Mouse (Mus musculus): ENCODE measurements around the gene Lepr. TPM values are rescaled to one million over a fixed set of nuclear protein-coding genes. Genes with fewer than 3 reads are reported as not detected.

Lepr gene
- polyA plus RNA-seq, 1 experiment = not detected

DNA sequence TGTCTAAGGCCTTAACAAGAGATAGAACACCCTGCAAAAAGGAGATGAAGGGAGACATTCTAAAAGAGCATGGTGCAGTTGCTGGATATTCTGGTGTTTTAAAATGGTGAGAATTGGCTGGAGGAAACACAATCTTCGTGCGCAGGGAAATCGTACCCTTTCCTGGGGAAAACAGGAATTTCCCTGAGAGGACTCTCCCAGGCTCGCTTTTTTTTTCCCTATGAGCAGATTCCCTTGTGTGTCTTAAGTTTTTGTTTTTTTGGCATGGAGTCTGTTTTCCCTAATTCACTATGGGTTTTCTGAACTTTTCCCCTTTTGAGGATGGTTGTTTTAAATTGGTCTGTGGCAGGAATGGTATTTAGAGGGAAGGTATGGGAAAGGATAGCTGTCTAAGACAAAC, 28.0 kb upstream of the Lepr start:
- TF ChIP-seq POLR2A (IDR thresholded peaks at IDR 0.05; ENCODE audit: insufficient read depth, low read depth, low read length) (no peak), CTCF (IDR thresholded peaks at IDR 0.05; ENCODE audit: insufficient read depth, low read depth, low read length) (no peak)
- Histone ChIP-seq H3K4me1 (ENCODE audit: control insufficient read depth, insufficient read depth, low read length) (no peaks in the 10 kb centered on the region), H3K27ac (ENCODE audit: insufficient read depth, low read depth, low read length) (no peak overlapping the region), H3K4me3 (ENCODE audit: insufficient read depth, low read depth, low read length) (no peak overlapping the region)
- WGBS = 89% methylated on average over 4 of the region's 4 CpGs

DNA sequence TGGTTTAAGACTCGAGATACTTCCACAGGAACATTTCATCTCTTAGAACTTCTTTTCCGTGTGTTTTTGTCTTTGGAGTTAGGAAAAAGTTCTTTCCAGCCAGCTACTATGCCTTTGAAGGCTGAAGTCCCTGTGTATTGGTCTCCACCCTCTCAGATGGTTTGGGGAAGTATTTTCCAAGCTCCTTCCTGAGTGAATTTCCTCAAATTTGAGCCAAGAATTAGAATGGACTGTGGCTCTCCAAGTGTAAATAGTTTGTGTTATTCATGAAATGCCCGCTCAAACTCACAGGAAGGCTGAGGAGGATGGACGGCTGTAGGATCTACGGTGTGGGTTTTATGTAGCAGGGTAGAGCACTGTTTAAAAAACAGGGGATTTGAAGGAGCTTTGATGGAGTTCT, 27.6 kb upstream of the Lepr start:
- no peak for TF ChIP-seq CTCF (IDR thresholded peaks at IDR 0.05; ENCODE audit: insufficient read depth, low read depth, low read length)
- TF ChIP-seq POLR2A (IDR thresholded peaks at IDR 0.05; ENCODE audit: insufficient read depth, low read depth, low read length) = no peak
- 62% methylated on average over 5 of the region's 5 CpGs for WGBS

DNA sequence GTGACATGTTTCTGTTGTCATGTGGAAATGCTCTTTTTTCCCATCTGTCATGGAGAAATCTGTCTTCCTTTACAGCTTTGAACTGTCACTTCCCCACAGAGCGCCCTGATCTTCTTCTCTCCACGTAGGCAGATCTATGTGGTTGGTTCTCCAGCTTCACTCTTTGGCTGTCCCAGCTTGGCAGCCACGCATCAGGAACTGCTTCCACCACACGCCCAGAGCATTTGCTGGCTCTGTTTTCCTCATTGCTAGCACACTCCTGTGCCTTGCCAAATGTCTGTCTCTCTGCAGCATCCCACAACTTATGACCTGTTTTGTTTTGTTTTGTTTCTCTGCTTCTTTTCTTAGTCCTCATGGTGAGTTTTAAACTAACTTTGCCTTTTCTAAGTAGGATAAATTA, 24.3 kb upstream of the Lepr start:
- Histone ChIP-seq H3K27ac (ENCODE audit: insufficient read depth, low read depth, low read length) (no peak overlapping the region), H3K4me1 (ENCODE audit: control insufficient read depth, insufficient read depth, low read length) (no peaks in the 10 kb centered on the region), H3K4me3 (ENCODE audit: insufficient read depth, low read depth, low read length) (no peak overlapping the region)
- WGBS = 79% methylated on average over 4 of the region's 4 CpGs
- no peak for TF ChIP-seq POLR2A (IDR thresholded peaks at IDR 0.05; ENCODE audit: insufficient read depth, low read depth, low read length)
- no peak for TF ChIP-seq CTCF (IDR thresholded peaks at IDR 0.05; ENCODE audit: insufficient read depth, low read depth, low read length)

More for the DNA sequence above, 27.6 kb upstream of the Lepr start:
- Histone ChIP-seq H3K27ac (ENCODE audit: insufficient read depth, low read depth, low read length) (no peak overlapping the region), H3K4me1 (ENCODE audit: control insufficient read depth, insufficient read depth, low read length) (no peaks in the 10 kb centered on the region), H3K4me3 (ENCODE audit: insufficient read depth, low read depth, low read length) (no peak overlapping the region)

DNA sequence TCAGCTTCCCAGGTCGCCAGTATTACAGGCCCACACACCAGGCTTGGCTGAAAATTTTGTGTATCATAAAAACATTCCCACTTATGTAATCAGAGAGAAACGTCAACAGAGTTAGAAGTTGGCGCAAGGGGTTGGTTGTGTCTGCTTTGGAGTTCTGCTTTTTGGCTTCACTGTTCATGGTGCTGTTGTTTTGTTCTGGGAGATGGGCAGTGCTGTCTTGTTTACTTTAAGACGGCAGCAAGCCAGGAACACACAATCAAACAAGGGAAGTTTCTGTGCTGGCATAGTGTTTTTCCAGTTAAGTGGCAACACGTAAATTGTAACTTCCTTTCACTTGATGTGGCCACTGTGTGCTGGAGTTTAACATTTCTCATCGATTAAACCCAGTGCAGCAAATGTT, 22.7 kb upstream of the Lepr start:
- Histone ChIP-seq H3K4me1 (ENCODE audit: control insufficient read depth, insufficient read depth, low read length) (no peaks in the 10 kb centered on the region), H3K4me3 (ENCODE audit: insufficient read depth, low read depth, low read length) (no peak overlapping the region), H3K27ac (ENCODE audit: insufficient read depth, low read depth, low read length) (no peak overlapping the region)
- 66% methylated on average over 6 of the region's 6 CpGs for WGBS
- TF ChIP-seq CTCF (IDR thresholded peaks at IDR 0.05; ENCODE audit: insufficient read depth, low read depth, low read length) (no peak), POLR2A (IDR thresholded peaks at IDR 0.05; ENCODE audit: insufficient read depth, low read depth, low read length) (no peak)

DNA sequence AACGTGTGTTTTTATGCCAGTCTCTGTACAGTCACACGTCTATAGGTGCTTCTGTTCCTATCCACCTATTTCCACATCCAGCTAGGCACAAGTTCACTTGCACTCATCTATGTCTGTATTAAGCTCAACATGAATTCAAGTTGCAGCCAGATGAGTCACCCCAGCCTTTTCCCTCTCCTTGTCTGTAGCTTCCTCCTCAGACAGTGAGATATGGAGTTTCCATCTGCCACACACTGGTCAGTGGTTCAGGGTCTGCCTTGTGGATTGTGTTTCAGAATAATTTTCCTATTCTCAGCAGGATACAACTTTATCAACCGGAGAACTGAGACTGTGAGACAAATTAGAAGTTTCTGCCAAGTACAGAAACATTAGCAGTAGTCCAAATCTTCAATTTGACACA, 20.0 kb upstream of the Lepr start:
- no peaks in the 10 kb centered on the region for H3K4me1 ChIP-seq (ENCODE audit: control insufficient read depth, insufficient read depth, low read length)
- H3K27ac ChIP-seq (ENCODE audit: insufficient read depth, low read depth, low read length) = no peak overlapping the region
- TF ChIP-seq POLR2A (IDR thresholded peaks at IDR 0.05; ENCODE audit: insufficient read depth, low read depth, low read length) (no peak), CTCF (IDR thresholded peaks at IDR 0.05; ENCODE audit: insufficient read depth, low read depth, low read length) (no peak)
- 85% methylated on average over 3 of the region's 3 CpGs for WGBS
- no peak overlapping the region for H3K4me3 ChIP-seq (ENCODE audit: insufficient read depth, low read depth, low read length)

DNA sequence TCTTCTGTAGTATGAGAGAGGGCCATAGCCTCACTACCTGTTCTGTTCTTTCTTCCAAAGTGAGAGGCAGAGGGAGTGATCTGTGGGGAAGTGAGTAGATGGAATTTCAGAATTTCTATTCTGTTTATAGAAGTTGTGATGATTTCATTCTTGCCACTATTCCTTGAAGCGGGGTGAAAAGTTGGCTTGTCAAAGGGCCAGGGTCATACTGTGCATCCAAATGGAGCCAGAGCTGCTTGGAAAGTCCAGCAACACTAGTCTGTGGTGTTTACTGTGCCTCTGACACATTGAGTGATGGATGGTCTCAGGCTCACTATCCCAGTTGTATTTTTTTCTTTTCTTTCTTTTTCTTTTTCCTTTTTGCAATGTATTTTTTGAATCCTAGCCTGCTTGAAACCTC, 17.8 kb upstream of the Lepr start:
- 90% methylated on average over 1 of the region's 1 CpGs for WGBS
- Histone ChIP-seq H3K4me3 (ENCODE audit: insufficient read depth, low read depth, low read length) (no peak overlapping the region), H3K27ac (ENCODE audit: insufficient read depth, low read depth, low read length) (no peak overlapping the region), H3K4me1 (ENCODE audit: control insufficient read depth, insufficient read depth, low read length) (no peaks in the 10 kb centered on the region)
- TF ChIP-seq CTCF (IDR thresholded peaks at IDR 0.05; ENCODE audit: insufficient read depth, low read depth, low read length) = no peak
- TF ChIP-seq POLR2A (IDR thresholded peaks at IDR 0.05; ENCODE audit: insufficient read depth, low read depth, low read length) = no peak

DNA sequence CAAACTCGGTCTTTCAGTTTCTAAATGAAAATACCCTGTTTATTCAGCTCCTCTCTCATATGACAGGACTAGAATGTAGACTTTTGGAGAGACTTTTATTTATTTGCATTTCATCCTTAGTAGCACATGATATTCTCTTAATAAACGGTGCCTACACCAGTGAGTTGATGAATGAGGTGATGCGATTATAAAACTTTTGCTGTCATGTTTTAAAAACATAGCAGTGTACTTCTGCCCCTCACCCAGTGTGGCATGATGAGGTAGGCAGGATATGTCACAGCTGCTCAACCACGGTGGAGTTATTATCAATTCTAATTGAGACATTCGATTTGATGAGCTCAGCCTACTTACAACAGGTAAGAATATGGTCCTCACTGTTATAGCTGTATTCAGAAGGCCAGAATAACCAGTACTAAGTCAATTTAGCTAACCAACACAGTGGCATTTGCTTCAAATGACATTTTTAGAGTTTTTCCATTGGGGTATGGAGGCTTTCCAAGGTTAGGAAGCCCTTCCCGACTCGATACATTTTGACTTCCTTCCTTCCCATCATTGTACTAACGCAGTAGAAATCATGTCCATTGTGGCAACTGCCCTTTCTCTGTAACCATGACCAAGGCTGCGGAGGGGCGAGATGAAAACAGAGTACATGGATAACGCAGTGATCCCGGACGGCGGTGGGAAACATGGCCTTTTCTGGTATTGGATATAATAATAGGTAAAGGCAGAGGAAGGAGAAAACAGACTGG, 16.1 kb upstream of the Lepr start:
- H3K27ac ChIP-seq (ENCODE audit: insufficient read depth, low read depth, low read length) = no peak overlapping the region

DNA sequence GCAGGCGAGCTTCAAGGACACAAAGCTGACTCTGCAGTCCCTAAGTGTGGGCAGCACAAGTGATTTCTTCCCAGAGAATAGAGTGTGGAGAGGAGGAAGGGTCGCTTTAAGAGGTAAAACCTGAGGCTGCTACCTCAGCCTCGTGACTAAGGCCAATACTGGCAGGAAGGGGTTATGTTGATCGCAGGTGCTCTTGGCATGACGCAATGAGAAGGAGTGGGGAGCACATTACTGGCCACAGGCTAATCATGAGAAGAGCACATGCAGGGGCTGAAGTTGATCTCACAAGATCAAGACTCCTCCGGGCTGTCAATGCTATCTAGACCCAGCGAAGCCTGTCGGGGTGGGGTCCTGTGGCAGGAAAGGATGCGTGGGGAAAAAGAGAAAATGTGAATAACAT, 11.9 kb upstream of the Lepr start:
- TF ChIP-seq POLR2A (IDR thresholded peaks at IDR 0.05; ENCODE audit: insufficient read depth, low read depth, low read length) (no peak), CTCF (IDR thresholded peaks at IDR 0.05; ENCODE audit: insufficient read depth, low read depth, low read length) (no peak)
- Histone ChIP-seq H3K27ac (ENCODE audit: insufficient read depth, low read depth, low read length) (no peak overlapping the region), H3K4me1 (ENCODE audit: control insufficient read depth, insufficient read depth, low read length) (no peaks in the 10 kb centered on the region), H3K4me3 (ENCODE audit: insufficient read depth, low read depth, low read length) (no peak overlapping the region)
- WGBS = 89% methylated on average over 9 of the region's 9 CpGs

More for the DNA sequence above, 16.1 kb upstream of the Lepr start:
- Histone ChIP-seq H3K4me3 (ENCODE audit: insufficient read depth, low read depth, low read length) (no peak overlapping the region), H3K4me1 (ENCODE audit: control insufficient read depth, insufficient read depth, low read length) (no peaks in the 10 kb centered on the region)
- 86% methylated on average over 14 of the region's 14 CpGs for WGBS
- TF ChIP-seq CTCF (IDR thresholded peaks at IDR 0.05; ENCODE audit: insufficient read depth, low read depth, low read length) = no peak
- TF ChIP-seq POLR2A (IDR thresholded peaks at IDR 0.05; ENCODE audit: insufficient read depth, low read depth, low read length) = no peak

DNA sequence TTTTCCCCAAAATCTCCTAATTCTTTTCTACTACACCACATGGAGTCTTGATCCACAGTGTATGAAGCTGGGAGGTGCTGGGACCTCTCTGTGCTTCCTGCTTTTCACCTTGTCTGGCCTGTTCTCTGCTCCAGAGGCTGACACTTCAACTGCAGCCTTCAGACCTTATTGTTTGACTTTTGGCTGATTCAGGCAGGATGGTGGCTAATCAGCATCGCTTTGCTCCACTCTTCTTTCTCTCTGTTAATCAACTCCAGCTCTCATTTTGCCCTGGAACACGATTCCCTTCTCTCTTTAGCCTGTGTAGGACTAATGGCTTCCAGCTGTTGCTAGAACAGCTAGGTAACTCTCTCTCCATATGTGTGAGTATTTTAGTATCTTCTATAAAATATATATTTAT, 10.0 kb upstream of the Lepr start:
- TF ChIP-seq POLR2A (IDR thresholded peaks at IDR 0.05; ENCODE audit: insufficient read depth, low read depth, low read length) = no peak
- no peak for TF ChIP-seq CTCF (IDR thresholded peaks at IDR 0.05; ENCODE audit: insufficient read depth, low read depth, low read length)
- Histone ChIP-seq H3K4me3 (ENCODE audit: insufficient read depth, low read depth, low read length) (no peak overlapping the region), H3K4me1 (ENCODE audit: control insufficient read depth, insufficient read depth, low read length) (no peaks in the 10 kb centered on the region), H3K27ac (ENCODE audit: insufficient read depth, low read depth, low read length) (no peak overlapping the region)
- 68% methylated on average over 2 of the region's 2 CpGs for WGBS

Data from olfactory bulb, adult 2 months (tissue).